Mouse (Mus musculus) embryonic facial prominence, embryonic 11.5 days (tissue): ENCODE measurements around the gene Hsf5. TPM values are rescaled to one million over a fixed set of nuclear protein-coding genes. Genes with fewer than 3 reads are reported as not detected.

Source experiments
- ATAC-seq: fragments of 200-750 bp; cut with Nextera tagmentation; replicated peaks from 2 replicates; pipeline ENCODE4 v1.8.0; 2017; ENCODE audit warnings: low read depth; ENCODE audit not compliant: insufficient number of reproducible peaks, low FRiP score, low TSS enrichment
- DNase-seq: peaks from one replicate; pipeline ENCODE4 v3.0.0-alpha.2; 2015; ENCODE audit warnings: low spot score
- H3K27ac ChIP-seq: fragments of 300-500 bp; sonication (generic); replicated peaks from 2 replicates; pipeline ENCODE4 v1.5.1; 2014; ENCODE audit warnings: mild to moderate bottlenecking, low read depth, low read length, control low read depth
- H3K27me3 ChIP-seq: fragments of 300-500 bp; sonication (generic); 2 replicates; pipeline ENCODE4 v1.6.1; 2014; ENCODE audit warnings: mild to moderate bottlenecking, low read length, moderate library complexity, mixed read lengths; ENCODE audit not compliant: control insufficient read depth, insufficient read depth
- H3K36me3 ChIP-seq: fragments of 300-500 bp; sonication (generic); replicated peaks from 2 replicates; pipeline ENCODE4 v1.6.1; 2014; ENCODE audit warnings: low read depth, mild to moderate bottlenecking, low read length, moderate library complexity, mixed read lengths; ENCODE audit not compliant: control insufficient read depth, insufficient read depth
- H3K4me1 ChIP-seq: fragments of 300-500 bp; sonication (generic); 2 replicates; pipeline ENCODE4 v1.6.1; 2014; ENCODE audit warnings: low read length, mixed read lengths; ENCODE audit not compliant: control insufficient read depth, insufficient read depth
- H3K4me2 ChIP-seq: fragments of 300-500 bp; sonication (generic); 2 replicates; pipeline ENCODE4 v1.6.1; 2014; ENCODE audit warnings: low read depth, mild to moderate bottlenecking, control low read depth, low read length, moderate library complexity
- H3K4me3 ChIP-seq: fragments of 300-500 bp; sonication (generic); 2 replicates; pipeline ENCODE4 v1.5.1; 2014; ENCODE audit warnings: low read depth, low read length, control low read depth
- H3K9ac ChIP-seq: fragments of 300-500 bp; sonication (generic); replicated peaks from 2 replicates; pipeline ENCODE4 v1.6.1; 2014; ENCODE audit warnings: mild to moderate bottlenecking, control low read depth, low read length
- H3K9me3 ChIP-seq: fragments of 300-500 bp; sonication (generic); replicated peaks from 2 replicates; pipeline ENCODE4 v1.6.1; 2016; ENCODE audit warnings: mild to moderate bottlenecking, low read length, inconsistent platforms, mixed read lengths; ENCODE audit not compliant: control insufficient read depth
- WGBS: fragments of 180-500 bp; shearing (Covaris S2); extraction: QIAGEN DNeasy Blood & Tissue Kit; methylation state at CpG from one replicate; pipeline ENCODE4 v1.1.7; 2014; 5-methylcytosine and 5-hydroxymethylcytosine counted together
- polyA plus RNA-seq: library from polyadenylated mRNA; unstranded; fragments of >200 nt; fragmentation: Nextera tagmentation; extraction: Ambion mirVana; gene quantifications from 2 replicates; pipeline ENCODE4 v1.2.1, GENCODE M21; 2014

Hsf5 gene
- polyA plus RNA-seq, 1 experiment from 2014 or later: 0.32 TPM

GRCm38 (mm10) chr11:87609264-87609663, 7.7 kb upstream of the Hsf5 start:
- Histone ChIP-seq H3K27me3 (no peaks in the 10 kb centered on the region), H3K9ac (no peak overlapping the region), H3K4me1 (no peaks in the 10 kb centered on the region), H3K4me3 (no peak overlapping the region), H3K9me3 (no peaks in the 10 kb centered on the region), H3K4me2 (no peak overlapping the region), H3K36me3 (peaks cover 27% of the 10 kb centered on the region), H3K27ac (no peak overlapping the region)
- WGBS: 89% methylated on average over 7 of the region's 7 CpGs
- ATAC-seq: no peak
- no peak for DNase-seq

DNA sequence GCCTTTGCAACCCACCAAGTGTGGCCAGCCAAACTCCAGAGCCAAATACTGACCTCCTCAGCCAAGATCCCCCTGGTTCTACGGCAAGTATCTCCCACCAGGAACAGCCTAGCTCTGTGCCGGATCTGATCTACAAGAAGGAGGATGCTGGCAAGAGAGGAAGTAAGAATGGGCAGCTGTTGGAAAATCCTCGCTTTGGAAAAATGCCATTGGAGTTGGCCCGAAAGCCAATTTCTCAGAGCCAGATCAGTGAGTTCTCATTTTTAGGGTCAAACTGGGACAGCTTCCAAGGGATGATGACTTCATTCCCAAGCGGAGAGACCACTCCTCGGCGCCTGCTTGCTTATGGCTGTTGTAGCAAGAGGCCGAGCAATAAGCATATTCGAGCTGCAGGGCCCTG, 5.4 kb upstream of the Hsf5 start:
- no peak for DNase-seq
- WGBS: 94% methylated on average over 9 of the region's 9 CpGs
- peaks cover 33% of the 10 kb centered on the region for H3K36me3 ChIP-seq

DNA sequence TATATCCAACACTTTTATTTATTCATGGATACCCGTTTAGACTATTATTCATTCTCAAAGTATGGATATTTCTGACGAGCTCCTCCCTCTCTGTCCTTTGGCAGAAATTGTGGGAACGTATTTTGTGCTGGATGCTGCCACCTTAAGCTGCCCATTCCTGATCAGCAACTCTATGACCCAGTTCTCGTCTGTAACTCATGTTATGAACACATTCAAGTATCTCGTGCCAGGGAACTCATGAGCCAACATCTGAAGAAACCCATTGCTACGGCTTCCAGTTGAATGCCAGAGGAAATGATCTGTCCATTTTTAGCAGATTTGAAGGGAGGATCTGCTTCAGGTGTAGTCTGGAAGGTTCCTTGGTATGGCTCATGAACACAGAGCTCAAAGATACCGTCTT, 3.0 kb upstream of the Hsf5 start:
- Histone ChIP-seq H3K27ac (no peak overlapping the region), H3K4me2 (no peak overlapping the region), H3K36me3 (peaks cover 47% of the 10 kb centered on the region), H3K9me3 (no peaks in the 10 kb centered on the region), H3K4me1 (no peaks in the 10 kb centered on the region), H3K9ac (no peak overlapping the region), H3K4me3 (no peak overlapping the region), H3K27me3 (no peaks in the 10 kb centered on the region)
- 90% methylated on average over 7 of the region's 7 CpGs for WGBS
- DNase-seq (no peak), ATAC-seq (no peak)

More for the DNA sequence above, 5.4 kb upstream of the Hsf5 start:
- H3K27me3 ChIP-seq: no peaks in the 10 kb centered on the region
- H3K4me3 ChIP-seq: no peak overlapping the region
- H3K4me1 ChIP-seq: no peaks in the 10 kb centered on the region
- H3K9me3 ChIP-seq: no peaks in the 10 kb centered on the region
- H3K27ac ChIP-seq: no peak overlapping the region
- H3K9ac ChIP-seq: no peak overlapping the region
- no peak overlapping the region for H3K4me2 ChIP-seq
- no peak for ATAC-seq

- peaks cover 45% of the 10 kb centered on the region for H3K36me3 ChIP-seq
- no peak overlapping the region for H3K9ac ChIP-seq
- H3K4me3 ChIP-seq: no peak overlapping the region
- DNase-seq (no peak), ATAC-seq (no peak)
- H3K27ac ChIP-seq: no peak overlapping the region
- WGBS: 88% methylated on average over 5 of the region's 5 CpGs
- no peaks in the 10 kb centered on the region for H3K9me3 ChIP-seq
- H3K4me2 ChIP-seq: no peak overlapping the region
- H3K4me1 ChIP-seq: no peaks in the 10 kb centered on the region
- H3K27me3 ChIP-seq: no peaks in the 10 kb centered on the region
Observed at GRCm38 (mm10) chr11:87615551-87615950, 1.4 kb upstream of the Hsf5 start.

- Histone ChIP-seq H3K4me3 (no peak overlapping the region), H3K27me3 (no peaks in the 10 kb centered on the region), H3K4me1 (no peaks in the 10 kb centered on the region), H3K9ac (no peak overlapping the region), H3K36me3 (peaks cover 41% of the 10 kb centered on the region), H3K27ac (no peak overlapping the region), H3K9me3 (no peaks in the 10 kb centered on the region), H3K4me2 (no peak overlapping the region)
- ATAC-seq (no peak), DNase-seq (no peak)
- WGBS: 91% methylated on average over 2 of the region's 2 CpGs
Observed at GRCm38 (mm10) chr11:87615952-87616351, 1.0 kb upstream of the Hsf5 start.

GRCm38 (mm10) chr11:87617606-87618005, 642 bp downstream of the Hsf5 start:
- peaks cover 29% of the 10 kb centered on the region for H3K36me3 ChIP-seq

DNA sequence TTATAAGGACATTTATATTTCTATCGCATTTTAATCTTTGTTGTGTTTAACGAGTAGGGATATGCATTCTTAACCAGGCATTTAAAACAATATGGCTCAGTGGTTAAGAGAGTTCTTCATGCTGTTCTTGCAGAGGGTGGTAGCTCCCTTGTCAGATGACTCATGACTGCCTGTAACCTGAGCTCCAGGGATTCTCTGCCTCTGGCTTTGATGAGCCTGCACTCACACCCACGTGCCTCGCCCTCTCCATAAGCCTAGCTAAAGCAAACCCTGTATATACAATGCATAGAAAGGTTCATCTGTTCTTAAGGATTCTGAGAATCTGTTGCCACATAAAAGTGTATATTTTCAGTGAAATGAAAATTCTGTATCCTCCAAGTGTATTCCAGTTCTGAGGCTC, 6.2 kb downstream of the Hsf5 start:
- no peak overlapping the region for H3K4me3 ChIP-seq
- ATAC-seq (no peak), DNase-seq (no peak)
- 82% methylated on average over 4 of the region's 4 CpGs for WGBS
- H3K36me3 ChIP-seq: peaks cover 5% of the 10 kb centered on the region
- H3K27ac ChIP-seq: no peak overlapping the region
- H3K9ac ChIP-seq: no peak overlapping the region
- H3K27me3 ChIP-seq: no peaks in the 10 kb centered on the region
- no peaks in the 10 kb centered on the region for H3K9me3 ChIP-seq
- no peak overlapping the region for H3K4me2 ChIP-seq
- no peaks in the 10 kb centered on the region for H3K4me1 ChIP-seq

More at GRCm38 (mm10) chr11:87617606-87618005, 642 bp downstream of the Hsf5 start:
- Histone ChIP-seq H3K27me3 (no peaks in the 10 kb centered on the region), H3K9ac (no peak overlapping the region), H3K27ac (no peak overlapping the region), H3K4me2 (no peak overlapping the region), H3K4me3 (no peak overlapping the region), H3K9me3 (no peaks in the 10 kb centered on the region), H3K4me1 (no peaks in the 10 kb centered on the region)
- ATAC-seq: no peak
- 95% methylated on average over 19 of the region's 32 CpGs for WGBS
- no peak for DNase-seq

DNA sequence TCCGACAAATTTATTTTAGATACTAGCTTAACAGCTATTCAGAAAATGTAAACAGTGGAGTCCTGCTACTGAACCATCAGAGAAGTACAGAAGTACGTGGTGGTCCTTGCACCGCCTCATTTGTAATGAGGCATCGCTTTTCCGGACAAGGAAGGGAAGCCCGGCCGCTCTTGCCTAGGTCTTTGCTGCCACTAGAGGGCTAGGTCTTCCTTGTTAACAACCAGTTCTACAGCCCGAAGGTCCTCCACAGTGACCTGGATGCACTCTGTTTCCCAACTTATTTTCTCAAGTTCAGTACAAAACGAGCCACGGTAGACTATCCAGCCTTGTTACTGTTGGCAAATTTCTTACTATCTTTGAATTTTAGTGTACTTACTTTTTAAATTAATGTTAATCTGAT, 12.9 kb downstream of the Hsf5 start:
- H3K4me3 ChIP-seq: no peak overlapping the region
- H3K36me3 ChIP-seq: no peaks in the 10 kb centered on the region
- no peak overlapping the region for H3K9ac ChIP-seq
- H3K4me1 ChIP-seq: no peaks in the 10 kb centered on the region
- DNase-seq (peak; percentile 71), ATAC-seq (no peak)
- H3K27ac ChIP-seq: no peak overlapping the region
- no peaks in the 10 kb centered on the region for H3K9me3 ChIP-seq
- no peaks in the 10 kb centered on the region for H3K27me3 ChIP-seq
- WGBS: 33% methylated on average over 10 of the region's 10 CpGs
- no peak overlapping the region for H3K4me2 ChIP-seq
